Mouse (Mus musculus): Measurements from ENCODE around the gene Kcnj15. TPM values are rescaled to one million over a fixed set of nuclear protein-coding genes. Genes with fewer than 3 reads are reported as not detected.

The Kcnj15 gene
- total RNA-seq, 1 experiment, result 0.04 TPM

DNA sequence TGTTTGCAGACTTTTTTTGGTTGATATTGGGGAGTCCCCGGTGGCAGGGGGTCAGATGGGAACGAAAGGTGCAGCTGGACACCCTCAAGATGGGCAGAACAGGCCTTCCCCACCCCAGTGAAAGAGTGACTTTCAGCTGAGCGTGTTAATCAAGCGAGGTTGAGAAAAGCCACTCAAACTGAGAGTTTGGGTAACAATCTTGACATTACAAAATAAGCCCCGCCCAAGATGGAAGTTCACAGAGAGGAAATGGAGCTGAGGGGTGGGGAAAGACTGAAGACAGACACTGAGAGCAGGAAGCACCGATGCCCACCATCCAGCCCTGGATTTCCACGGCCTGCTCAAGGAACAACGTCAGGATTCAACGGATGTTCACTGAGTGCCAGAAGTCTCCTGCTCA, 91.2 kb downstream of the Kcnj15 start:
- no peak overlapping the region for H3K9ac ChIP-seq (ENCODE audit: insufficient read depth, low read depth, low read length, poor library complexity, severe bottlenecking)
- in situ Hi-C loops (cut with MboI; ENCODE audit: low sequenced_read_pairs in 2 of 2, unreplicated experiment in 2 of 2), result loop anchor here in 1 of 2 experiments (25.0 kb wide), 1 partner anchor 536 kb away; no protein-coding TSS in a partner anchor
- no peaks in the 10 kb centered on the region for H3K36me3 ChIP-seq (ENCODE audit: control insufficient read depth, insufficient read depth, low read length, poor library complexity, severe bottlenecking)
- no peaks in the 10 kb centered on the region for H3K9me3 ChIP-seq (ENCODE audit: control insufficient read depth, insufficient read depth, low read depth, low read length)
- no peak overlapping the region for H3K4me3 ChIP-seq (ENCODE audit: insufficient read depth in 1 of 2, low read depth in 1 of 2, low read length in 2 of 2, poor library complexity in 1 of 2, severe bottlenecking in 1 of 2)
- TF ChIP-seq HCFC1 (IDR thresholded peaks at IDR 0.05; ENCODE audit: borderline replicate concordance, insufficient read depth, low read length), result no peak
- TF ChIP-seq ZNF384 (IDR thresholded peaks at IDR 0.05; ENCODE audit: low read depth, low read length), result no peak
- TF ChIP-seq CHD2 (IDR thresholded peaks at IDR 0.05; ENCODE audit: low read depth, low read length), result no peak
- TF ChIP-seq MAFK (IDR thresholded peaks at IDR 0.05; ENCODE audit: insufficient read depth, low read depth, low read length), result no peak
- no peak for TF ChIP-seq ZC3H11A (IDR thresholded peaks at IDR 0.05; ENCODE audit: borderline replicate concordance, low read depth, low read length)
- H3K4me1 ChIP-seq (ENCODE audit: control insufficient read depth in 2 of 2, insufficient read depth in 2 of 2, low read length in 2 of 2, poor library complexity in 1 of 2), result no peaks in the 10 kb centered on the region
- H3K27ac ChIP-seq (ENCODE audit: insufficient read depth, low read depth, low read length, poor library complexity, severe bottlenecking), result no peak overlapping the region
- no peak for DNase-seq (ENCODE audit: low read depth, low spot score)

- Histone ChIP-seq H3K9ac (ENCODE audit: insufficient read depth, low read depth, low read length, poor library complexity, severe bottlenecking) (no peak overlapping the region), H3K4me3 (ENCODE audit: insufficient read depth in 1 of 2, low read depth in 1 of 2, low read length in 2 of 2, poor library complexity in 1 of 2, severe bottlenecking in 1 of 2) (no peak overlapping the region), H3K4me1 (ENCODE audit: control insufficient read depth in 2 of 2, insufficient read depth in 2 of 2, low read length in 2 of 2, poor library complexity in 1 of 2) (no peaks in the 10 kb centered on the region), H3K36me3 (ENCODE audit: control insufficient read depth, insufficient read depth, low read length, poor library complexity, severe bottlenecking) (no peaks in the 10 kb centered on the region), H3K27ac (ENCODE audit: insufficient read depth, low read depth, low read length, poor library complexity, severe bottlenecking) (no peak overlapping the region), H3K9me3 (ENCODE audit: control insufficient read depth, insufficient read depth, low read depth, low read length) (no peaks in the 10 kb centered on the region)
- no peak for TF ChIP-seq CHD2 (IDR thresholded peaks at IDR 0.05; ENCODE audit: low read depth, low read length)
- in situ Hi-C loops (cut with MboI; ENCODE audit: low sequenced_read_pairs in 2 of 2, unreplicated experiment in 2 of 2), result loop anchor here in 1 of 2 experiments (25.0 kb wide), 1 partner anchor 537 kb away; no protein-coding TSS in a partner anchor
- DNase-seq (ENCODE audit: low read depth, low spot score), result no peak
Observed at GRCm38 (mm10) chr16:95349344-95349743, 92.0 kb downstream of the Kcnj15 start.

GRCm38 (mm10) chr16:95349745-95350144, 92.4 kb downstream of the Kcnj15 start:
- Histone ChIP-seq H3K9me3 (ENCODE audit: control insufficient read depth, insufficient read depth, low read depth, low read length) (no peaks in the 10 kb centered on the region), H3K4me1 (ENCODE audit: control insufficient read depth in 2 of 2, insufficient read depth in 2 of 2, low read length in 2 of 2, poor library complexity in 1 of 2) (no peaks in the 10 kb centered on the region), H3K9ac (ENCODE audit: insufficient read depth, low read depth, low read length, poor library complexity, severe bottlenecking) (no peak overlapping the region), H3K27ac (ENCODE audit: insufficient read depth, low read depth, low read length, poor library complexity, severe bottlenecking) (no peak overlapping the region), H3K4me3 (ENCODE audit: insufficient read depth in 1 of 2, low read depth in 1 of 2, low read length in 2 of 2, poor library complexity in 1 of 2, severe bottlenecking in 1 of 2) (no peak overlapping the region), H3K36me3 (ENCODE audit: control insufficient read depth, insufficient read depth, low read length, poor library complexity, severe bottlenecking) (no peaks in the 10 kb centered on the region)
- TF ChIP-seq ZNF384 (IDR thresholded peaks at IDR 0.05; ENCODE audit: low read depth, low read length) (no peak), MAFK (IDR thresholded peaks at IDR 0.05; ENCODE audit: insufficient read depth, low read depth, low read length) (no peak), HCFC1 (IDR thresholded peaks at IDR 0.05; ENCODE audit: borderline replicate concordance, insufficient read depth, low read length) (no peak), ZC3H11A (IDR thresholded peaks at IDR 0.05; ENCODE audit: borderline replicate concordance, low read depth, low read length) (no peak), CHD2 (IDR thresholded peaks at IDR 0.05; ENCODE audit: low read depth, low read length) (no peak)
- DNase-seq (ENCODE audit: low read depth, low spot score), result no peak
- in situ Hi-C loops (cut with MboI; ENCODE audit: low sequenced_read_pairs in 2 of 2, unreplicated experiment in 2 of 2), result loop anchor here in 1 of 2 experiments (25.0 kb wide), 1 partner anchor 537 kb away; no protein-coding TSS in a partner anchor
